Mouse (Mus musculus) left cerebral cortex, adult 11 months (tissue): ENCODE results near the gene Ppp1r16b.

Experiments used
- DNase-seq: peaks from one replicate; pipeline ENCODE4 v3.0.0; 2022; ENCODE audit warnings: low spot score

The Ppp1r16b gene

DNA sequence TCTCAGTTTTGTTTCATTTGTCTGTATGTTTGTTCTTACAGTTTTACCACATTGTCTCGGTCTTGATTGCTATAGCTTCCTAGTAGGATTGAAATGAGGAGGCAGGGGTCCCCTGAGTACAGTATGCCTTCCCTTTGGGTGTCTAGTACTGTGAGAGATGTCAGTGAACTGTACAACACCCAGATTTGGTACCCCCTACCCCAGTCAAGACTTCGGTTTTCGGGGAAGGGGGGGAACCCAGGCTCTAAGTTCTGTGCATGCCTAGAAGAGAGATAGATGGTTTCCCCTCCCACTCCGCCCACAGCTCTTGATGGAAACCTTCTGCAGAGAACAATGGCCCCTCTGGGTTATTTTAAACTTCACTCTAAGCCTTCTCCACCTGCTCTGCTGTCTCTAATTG, at the start of gene Ppp1r16b:
Ppp1r16b (plus strand) TSS at position 301 of the 400 bp plus-strand sequence.
- no peak for DNase-seq

DNA sequence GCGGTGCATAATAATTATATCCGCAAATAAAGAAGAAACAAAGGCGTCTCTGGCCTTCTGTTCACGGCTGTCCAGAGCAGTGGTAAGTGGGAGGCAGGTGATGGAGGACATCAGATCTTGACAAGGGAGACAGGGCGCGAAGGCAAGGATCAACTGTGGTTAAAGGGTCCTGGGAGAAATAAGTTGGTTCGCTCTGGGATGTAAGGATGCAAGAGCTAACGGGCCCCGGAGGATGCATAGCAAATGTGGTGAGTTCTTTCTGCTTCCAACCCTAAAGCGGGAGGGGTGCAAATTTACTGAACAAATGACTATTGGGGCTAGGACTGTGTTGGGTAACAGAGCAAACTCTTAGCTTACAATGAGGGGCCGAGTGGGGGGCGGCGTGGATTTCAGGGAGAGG, 49.5 kb upstream of the Ppp1r16b start:
- DNase-seq = no peak

DNA sequence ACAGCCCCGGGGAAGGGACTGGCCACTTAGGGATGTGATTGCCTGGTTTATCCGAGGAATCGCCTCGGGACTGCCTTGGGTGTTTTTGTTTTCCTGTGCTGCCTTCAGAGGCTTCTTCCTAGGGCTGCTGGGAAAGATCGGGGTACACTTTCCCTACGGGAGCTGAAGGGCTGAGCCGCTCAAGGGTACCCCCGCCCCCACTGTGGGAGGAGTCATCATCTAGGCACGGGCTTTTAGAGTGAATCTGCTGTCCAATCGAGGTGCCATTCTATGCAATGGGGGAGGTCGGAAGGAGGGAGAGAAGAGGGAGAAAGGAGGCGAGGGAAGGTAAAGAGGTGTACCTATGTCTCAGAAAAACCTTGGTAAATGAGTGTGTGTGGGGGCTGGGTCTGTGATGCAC, 48.9 kb upstream of the Ppp1r16b start:
- DNase-seq = no peak

DNA sequence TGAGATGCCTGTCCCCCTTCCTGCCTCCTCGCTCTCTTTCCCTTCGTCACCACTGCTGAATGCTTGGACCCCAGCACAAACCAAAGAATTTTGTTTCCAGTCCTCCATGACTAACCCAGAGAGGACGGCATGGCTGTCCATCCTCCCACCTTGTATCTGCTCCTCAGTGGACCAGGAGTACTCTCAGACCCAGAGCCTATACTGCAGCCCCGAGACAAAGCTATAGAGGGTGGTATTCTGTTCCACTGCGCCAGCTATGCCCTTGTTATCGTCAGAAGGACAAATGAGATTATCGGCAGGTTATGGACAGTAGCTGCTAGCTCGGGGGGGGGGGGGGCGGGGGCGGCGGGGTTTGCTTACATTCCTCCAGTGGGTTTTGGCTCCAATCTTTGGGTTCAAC, 48.4 kb upstream of the Ppp1r16b start:
- no peak for DNase-seq

GRCm38 (mm10) chr2:158624718-158625222, 40.4 kb upstream of the Ppp1r16b start, which contains the start of gene Actr5:
TSS of gene Actr5 (plus strand) at chr2:158624888.
- peak; percentile 91 for DNase-seq

DNA sequence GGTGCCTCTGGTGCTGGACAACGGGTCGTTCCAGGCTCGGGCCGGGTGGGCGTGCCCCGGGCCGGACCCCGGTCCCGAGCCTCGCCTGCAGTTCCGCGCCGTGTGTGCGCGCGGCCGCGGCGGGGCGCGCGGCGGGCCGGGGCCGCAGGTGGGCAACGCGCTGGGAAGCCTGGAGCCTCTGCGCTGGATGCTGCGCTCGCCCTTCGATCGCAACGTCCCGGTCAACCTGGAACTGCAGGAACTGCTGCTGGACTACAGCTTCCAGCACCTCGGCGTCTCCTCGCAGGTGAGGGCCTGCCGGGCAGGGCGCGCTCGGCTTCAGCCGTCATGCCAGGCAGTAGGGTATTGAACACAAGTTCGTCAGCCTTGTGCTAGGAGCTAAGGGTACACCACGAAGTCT, 40.0 kb upstream of the Ppp1r16b start:
- no peak for DNase-seq

- no peak for DNase-seq
These were observed 39.5 kb upstream of the Ppp1r16b start for GRCm38 (mm10) chr2:158625697-158626096.

DNA sequence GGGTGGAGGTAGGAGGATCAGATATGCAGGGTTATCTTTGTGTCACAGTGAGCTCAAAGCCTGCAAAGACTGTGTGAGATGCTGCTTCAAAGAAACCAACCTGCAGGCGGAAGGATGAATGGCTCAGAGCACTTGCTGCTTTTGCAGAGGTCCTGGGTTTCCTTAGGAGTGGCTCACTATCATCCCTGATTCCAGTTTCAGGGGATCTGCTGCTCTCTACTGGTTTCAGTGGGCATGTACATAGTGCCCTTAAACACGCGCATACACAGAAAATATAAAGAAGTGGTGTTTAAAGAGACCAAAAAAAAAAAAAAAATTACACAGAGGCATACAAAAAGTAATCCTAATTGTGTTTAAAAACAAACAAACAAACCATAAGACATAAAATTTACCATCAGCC, 36.3 kb upstream of the Ppp1r16b start:
- no peak for DNase-seq

- DNase-seq = no peak
These were observed 35.8 kb upstream of the Ppp1r16b start for GRCm38 (mm10) chr2:158629414-158629813.

- DNase-seq = no peak
These were observed 33.3 kb upstream of the Ppp1r16b start for GRCm38 (mm10) chr2:158631873-158632272.

DNA sequence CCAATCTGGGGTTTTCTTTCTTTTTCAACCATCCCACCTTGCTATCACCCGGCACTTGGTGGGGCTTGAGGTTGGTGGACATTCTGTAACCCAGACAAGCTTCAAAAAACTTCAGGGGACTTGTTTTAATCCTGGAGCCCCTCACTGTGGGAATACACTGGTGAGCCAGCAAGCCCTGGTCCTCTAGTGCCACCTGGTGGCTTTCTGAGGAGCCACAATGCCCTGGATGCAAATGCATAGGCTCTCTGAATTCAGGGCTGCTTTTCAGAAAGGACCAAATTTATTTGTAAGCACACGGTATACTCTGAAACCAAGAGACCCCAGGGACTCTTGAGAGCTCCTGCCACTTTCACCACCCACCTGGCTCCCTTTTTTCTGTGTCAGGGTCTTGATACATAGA, 23.3 kb upstream of the Ppp1r16b start:
- peak; percentile 61 for DNase-seq

- DNase-seq = no peak
These were observed 22.6 kb upstream of the Ppp1r16b start for GRCm38 (mm10) chr2:158642587-158642986.

DNA sequence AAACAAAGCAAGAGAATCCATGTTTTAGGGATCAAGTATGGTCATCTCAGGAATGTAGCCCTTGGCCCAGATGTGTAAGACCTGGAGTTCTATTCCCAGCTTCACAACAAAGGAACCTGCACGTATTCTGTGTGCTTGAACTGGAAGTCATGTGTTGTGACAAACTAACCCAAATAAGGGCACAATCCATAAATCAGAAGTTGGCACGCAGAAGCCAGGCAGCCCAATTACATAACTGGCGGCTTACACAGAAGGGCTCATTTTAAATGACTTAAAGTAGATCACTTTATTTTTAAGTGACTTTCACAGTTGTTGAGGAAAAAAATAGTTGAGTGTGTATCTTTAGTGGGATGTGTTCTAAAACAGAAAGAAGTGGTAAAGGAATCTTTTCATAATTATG, 21.4 kb upstream of the Ppp1r16b start:
- DNase-seq = no peak

GRCm38 (mm10) chr2:158651159-158651908, 13.9 kb upstream of the Ppp1r16b start:
- no peak for DNase-seq

DNA sequence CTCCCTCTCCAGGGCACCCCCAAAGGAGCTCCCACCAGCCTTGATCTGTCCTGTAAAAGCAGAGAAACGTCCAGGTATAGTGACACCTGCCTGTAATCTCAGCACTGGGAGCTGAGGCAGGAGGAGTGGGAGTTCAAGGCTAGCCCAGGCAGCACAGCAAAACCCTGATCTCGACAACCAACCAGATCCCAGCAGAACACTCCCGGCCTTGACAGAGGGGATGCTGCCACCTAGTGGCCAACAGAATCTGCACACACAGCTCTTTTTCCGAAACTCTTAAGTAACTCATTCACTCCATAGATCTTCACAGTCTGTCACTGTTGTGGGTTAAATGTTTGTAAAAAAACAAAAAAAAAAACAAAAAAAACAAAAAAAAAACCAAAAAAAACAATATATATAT, 12.2 kb upstream of the Ppp1r16b start:
- no peak for DNase-seq

DNA sequence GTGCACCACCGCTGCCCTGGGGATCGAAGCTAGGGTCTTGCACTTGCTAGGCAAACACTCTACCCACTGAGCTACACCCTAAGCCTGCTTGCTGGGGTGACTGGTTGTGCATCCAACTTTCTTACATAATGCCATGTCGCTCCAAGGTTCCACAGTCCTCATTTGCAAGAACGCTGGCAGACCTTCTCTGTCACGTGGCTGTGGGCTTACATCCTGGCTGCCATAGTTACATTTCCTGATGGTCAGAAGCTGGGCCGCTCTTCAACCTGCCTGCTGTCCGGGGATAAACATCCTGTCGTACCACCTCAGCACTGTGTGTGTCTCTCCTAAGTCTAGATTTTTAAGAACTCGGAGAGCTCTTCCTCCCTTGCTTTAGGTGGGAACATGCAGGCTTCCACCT, 10.5 kb upstream of the Ppp1r16b start:
- DNase-seq = no peak

- no peak for DNase-seq
These were observed 9.4 kb upstream of the Ppp1r16b start for GRCm38 (mm10) chr2:158655806-158656205.

GRCm38 (mm10) chr2:158658822-158659221, 6.4 kb upstream of the Ppp1r16b start:
- DNase-seq = no peak

DNA sequence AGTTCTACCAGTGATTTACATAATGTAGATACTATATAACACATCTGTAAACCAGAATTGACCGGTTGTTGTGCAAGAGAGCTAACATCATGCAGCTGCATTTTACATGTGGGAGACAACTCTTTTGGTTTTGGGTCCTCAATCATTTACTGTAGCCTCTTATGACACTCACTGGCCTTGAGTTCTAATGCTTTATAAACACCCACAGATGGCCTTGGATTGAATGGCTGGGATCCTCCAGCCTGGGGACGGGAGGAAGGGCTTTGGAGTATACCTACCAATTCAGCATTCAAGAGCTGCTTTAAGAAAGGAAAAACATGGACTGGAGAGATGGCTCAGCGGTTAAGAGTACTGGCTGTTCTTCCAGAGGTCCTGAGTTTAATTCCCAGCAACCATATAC, 5.9 kb upstream of the Ppp1r16b start:
- no peak for DNase-seq

DNA sequence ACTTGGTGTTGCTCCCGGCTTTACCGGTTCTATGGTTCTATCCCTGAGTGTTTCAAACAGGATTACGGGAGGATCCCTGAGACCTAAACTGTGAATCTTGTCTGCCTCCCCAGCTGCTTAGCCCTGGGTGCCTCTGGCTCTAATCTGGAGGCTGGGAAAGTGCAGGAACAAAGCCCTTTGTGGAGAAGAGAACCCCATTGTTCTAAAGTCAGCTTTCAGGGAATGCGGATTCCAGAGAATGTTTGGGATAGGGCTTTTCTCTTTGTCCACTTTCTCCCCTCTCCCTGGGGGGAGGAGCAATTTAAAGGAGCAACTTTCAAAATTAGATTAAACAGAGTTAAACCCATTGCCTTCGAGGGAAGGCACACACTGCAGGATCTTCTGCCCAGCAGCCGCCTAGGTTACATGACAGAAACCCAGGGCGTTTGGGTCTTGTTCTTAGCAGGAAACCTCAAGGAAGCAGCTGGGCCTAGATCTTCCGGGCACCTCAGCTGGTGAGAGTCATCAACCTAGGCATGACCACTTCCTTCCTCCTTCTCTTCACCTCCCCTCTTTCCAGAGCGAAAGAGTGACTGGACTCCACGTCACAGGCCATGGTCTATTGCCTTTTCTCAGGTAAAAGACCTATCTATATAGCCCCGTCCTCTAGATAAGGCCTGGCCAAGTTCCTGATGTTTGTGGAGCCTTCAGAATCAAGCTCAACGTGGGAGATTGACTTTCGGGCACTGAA, 1.0 kb downstream of the Ppp1r16b start:
- no peak for DNase-seq

- DNase-seq = peak; percentile 65
These were observed 1.9 kb downstream of the Ppp1r16b start for GRCm38 (mm10) chr2:158667022-158667670.

DNA sequence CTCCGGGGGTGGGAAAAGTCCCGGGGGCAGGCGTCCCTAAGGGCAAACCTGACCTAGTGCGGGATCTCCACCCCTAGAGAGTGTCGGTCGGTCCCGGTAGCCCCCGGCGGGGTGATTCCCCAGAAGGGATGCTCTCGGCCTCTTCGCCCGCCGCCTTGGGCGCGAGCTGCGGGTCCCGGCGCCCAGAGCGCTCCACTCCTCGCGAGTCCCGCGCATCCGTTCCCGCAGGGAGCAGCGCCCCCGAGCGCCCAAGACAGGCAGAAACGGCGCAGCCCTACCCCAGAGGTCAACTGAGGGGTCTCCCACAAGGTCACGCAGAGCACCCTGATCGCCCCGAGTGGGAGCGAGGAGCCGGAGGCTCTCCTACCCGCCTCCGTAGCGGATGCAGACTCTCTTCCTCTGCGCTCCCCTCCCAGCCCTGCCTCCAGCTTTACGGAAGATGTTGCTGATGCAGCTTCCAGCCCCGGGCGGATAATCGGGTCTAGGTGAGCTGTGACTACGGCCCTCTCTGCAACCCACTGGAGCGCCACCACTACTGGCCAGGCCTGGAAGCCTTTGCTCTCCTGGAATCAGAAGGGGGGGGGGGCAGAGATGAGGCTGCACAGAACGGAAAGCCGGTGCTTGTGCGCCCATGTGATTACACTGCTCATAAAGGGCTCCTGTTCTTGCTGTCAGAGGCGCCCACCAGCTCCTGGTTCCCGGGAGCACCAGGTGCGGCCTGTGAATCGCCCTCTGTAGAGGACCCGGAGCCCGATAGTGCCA, 2.7 kb downstream of the Ppp1r16b start:
- no peak for DNase-seq
